Mouse (Mus musculus): ENCODE measurements around the gene Foxi2. TPM values are rescaled to one million over a fixed set of nuclear protein-coding genes. Genes with fewer than 3 reads are reported as not detected.

Gene Foxi2
- not detected for total RNA-seq (2021)

DNA sequence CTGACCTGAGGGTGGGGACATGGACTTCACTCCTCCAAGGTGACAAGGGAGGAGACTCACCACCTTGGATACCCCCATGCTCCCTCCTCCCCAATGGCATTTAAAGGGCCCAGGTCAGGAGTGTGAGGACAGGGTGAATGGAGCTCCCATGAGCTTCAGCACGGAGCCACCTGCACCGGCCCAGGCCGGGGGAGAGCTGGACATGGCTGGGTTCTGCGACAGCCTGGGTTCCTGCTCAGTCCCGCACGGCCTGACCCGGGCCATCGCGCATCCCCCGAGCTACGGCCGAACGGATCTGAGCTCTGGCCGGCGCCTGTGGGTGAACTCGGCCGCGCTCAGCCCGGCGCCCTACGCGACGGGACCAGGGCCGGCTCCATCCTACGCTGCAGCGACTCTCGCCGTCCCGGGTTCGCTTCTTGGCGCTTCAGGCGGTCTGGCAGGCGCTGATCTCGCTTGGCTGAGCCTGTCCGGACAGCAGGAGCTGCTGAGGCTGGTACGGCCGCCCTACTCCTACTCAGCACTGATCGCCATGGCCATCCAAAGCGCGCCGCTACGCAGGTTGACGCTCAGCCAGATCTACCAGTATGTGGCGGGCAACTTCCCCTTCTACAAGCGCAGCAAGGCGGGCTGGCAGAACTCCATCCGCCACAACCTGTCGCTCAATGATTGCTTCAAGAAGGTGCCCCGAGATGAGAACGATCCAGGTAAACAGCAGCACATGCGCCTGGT lies at the start of gene Foxi2:
Foxi2 (plus strand) TSS at position 72 of the 729 bp plus-strand sequence.
- DNase-seq: no peak

- DNase-seq: no peak
Observed at GRCm38 (mm10) chr7:135364606-135365005, 45.5 kb upstream of the Foxi2 start.

DNA sequence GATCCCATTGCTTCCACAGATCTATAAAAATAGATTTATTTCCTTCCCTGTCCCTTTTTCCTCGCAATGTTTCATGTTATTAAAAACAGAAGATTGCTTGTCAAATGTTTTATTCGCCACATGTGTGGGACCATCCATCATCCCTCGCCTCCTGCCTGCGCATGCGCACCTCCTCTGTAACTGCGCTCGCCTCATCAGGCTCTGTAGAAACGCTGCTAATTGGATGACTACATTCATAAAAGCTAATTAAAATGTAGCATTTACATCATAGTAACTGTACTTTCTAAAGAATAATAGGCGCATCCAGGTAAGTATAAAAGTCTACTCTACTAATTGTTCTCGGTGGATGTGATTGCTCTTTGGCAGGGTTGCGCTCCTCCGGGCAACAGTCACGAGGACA lies 34.1 kb upstream of the Foxi2 start:
- peak; percentile 8 to 12 for DNase-seq

- no peak for DNase-seq
Observed at GRCm38 (mm10) chr7:135376932-135377331, 33.2 kb upstream of the Foxi2 start.

GRCm38 (mm10) chr7:135378331-135378730 lies 31.8 kb upstream of the Foxi2 start:
- DNase-seq: no peak

GRCm38 (mm10) chr7:135389039-135389438 lies 21.1 kb upstream of the Foxi2 start:
- DNase-seq: no peak

DNA sequence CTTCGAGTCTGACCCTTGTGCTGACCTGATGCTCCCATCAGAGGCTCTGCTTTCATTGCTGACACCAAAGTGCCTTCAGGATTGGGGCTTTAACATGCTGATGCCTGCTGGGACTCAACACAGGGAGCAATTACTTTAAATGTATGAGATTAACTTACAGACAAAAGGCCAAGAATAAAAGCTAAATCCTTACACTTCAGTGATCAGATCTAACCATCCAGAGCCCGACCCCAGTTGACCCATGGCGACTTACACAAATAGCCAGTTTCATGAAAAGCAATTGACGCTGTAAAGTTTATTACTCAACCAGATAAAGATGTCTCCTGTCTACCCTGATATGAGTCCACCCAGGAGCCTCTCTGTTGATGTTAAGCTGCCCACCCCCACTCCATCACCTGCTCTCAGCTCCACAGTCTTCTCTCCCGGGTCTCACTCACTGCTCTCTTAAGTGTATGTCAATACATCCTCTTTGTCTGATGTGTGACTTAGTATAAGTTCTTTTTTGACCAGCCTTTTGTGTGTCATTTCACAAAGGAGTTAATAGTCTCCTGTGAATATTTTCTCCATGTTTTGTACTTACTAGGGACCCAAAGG lies 17.1 kb upstream of the Foxi2 start:
- no peak for DNase-seq

GRCm38 (mm10) chr7:135394436-135394835 lies 15.7 kb upstream of the Foxi2 start:
- no peak for DNase-seq

- DNase-seq: no peak
Observed at GRCm38 (mm10) chr7:135395242-135395641, 14.9 kb upstream of the Foxi2 start.

GRCm38 (mm10) chr7:135397096-135397495 lies 13.0 kb upstream of the Foxi2 start:
- DNase-seq: no peak

GRCm38 (mm10) chr7:135397874-135398273 lies 12.2 kb upstream of the Foxi2 start:
- DNase-seq: no peak

DNA sequence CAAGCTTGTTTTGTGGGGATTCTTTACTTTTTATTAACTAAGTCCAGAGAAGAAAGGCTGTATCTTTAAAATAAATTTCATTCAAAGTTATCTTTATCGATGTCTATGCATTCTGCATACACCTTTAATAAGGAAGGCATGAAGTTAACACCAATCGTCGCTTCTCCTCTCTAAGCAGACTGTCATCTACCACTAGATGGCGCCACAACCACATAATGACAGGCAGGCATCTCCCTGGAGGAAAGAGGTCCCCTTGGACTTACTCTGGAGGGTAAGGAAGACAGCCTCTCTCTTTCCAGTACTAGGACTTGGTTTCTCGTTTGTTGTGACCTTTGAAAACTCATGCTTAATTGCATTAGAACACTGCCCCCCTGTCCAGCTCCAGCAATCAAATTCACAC lies 6.7 kb upstream of the Foxi2 start:
- peak; percentile 67 to 80 for DNase-seq

GRCm38 (mm10) chr7:135406761-135407160 lies 3.3 kb upstream of the Foxi2 start:
- no peak for DNase-seq

GRCm38 (mm10) chr7:135408501-135408900 lies 1.6 kb upstream of the Foxi2 start:
- no peak for DNase-seq

- no peak for DNase-seq
Observed at GRCm38 (mm10) chr7:135412357-135412756, 2.2 kb downstream of the Foxi2 start.

GRCm38 (mm10) chr7:135428840-135429239 lies 18.7 kb downstream of the Foxi2 start:
- DNase-seq: no peak

DNA sequence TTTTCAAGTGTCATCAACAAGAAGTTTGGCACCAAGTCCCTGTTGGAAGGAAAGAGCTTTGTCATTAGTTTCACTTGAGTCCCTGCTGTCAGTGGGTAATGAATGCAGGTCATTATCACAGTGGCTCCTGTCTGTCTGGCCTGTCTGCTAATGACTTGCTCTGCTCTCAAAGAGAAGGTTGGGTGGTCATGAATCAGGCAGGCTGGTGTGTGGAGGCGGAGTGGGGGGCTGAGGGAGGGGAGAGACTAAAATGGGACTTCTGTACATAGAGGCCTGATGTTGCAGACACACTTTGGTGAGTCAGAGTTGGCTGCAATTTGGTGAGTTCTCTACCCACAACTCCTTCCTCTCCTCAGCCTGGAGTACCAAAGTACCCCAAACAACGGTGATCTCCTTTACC lies 20.8 kb downstream of the Foxi2 start:
- no peak for DNase-seq

DNA sequence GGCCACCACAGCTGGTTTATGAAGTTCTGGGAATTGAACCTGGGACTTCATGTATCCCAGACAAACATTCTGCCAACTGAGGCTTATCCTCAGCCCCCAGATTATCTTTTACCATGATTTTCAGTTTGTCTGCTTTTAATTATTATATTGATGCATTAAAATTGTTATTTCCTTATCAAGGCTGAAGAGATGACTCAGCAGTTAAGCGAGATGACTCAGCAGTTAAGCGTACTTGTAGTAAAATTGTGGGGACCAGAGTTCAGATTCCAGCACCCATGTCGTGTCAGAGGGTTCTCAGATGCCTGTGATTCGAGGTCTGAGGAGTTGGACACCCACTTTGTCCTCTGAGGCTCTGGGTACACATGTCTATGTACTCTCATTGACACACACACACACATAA lies 33.8 kb downstream of the Foxi2 start:
- no peak for DNase-seq

- DNase-seq: no peak
Observed at GRCm38 (mm10) chr7:135451340-135451739, 41.2 kb downstream of the Foxi2 start.

- no peak for DNase-seq
Observed at GRCm38 (mm10) chr7:135452366-135452765, 42.3 kb downstream of the Foxi2 start.

- DNase-seq: no peak
Observed at GRCm38 (mm10) chr7:135453690-135454089, 43.6 kb downstream of the Foxi2 start.

All from layer of hippocampus, postnatal 36 days (tissue).